Mouse (Mus musculus) ES-E14 (cell line): ENCODE data around the gene Tspyl1. TPM values are rescaled to one million over a fixed set of nuclear protein-coding genes. Genes with fewer than 3 reads are reported as not detected.
A peak's percentile ranks its signal among the peaks of the same experiment; 100 is the strongest.

ENCODE experiments used
- DNase-seq: peaks from one replicate; pipeline ENCODE4 v3.0.0-alpha.2; 2013; ENCODE audit warnings: low read depth, low spot score
- H3K27ac ChIP-seq: 2 replicates; pipeline ENCODE4 v1.5.1; 2012; ENCODE audit warnings: low read depth, mild to moderate bottlenecking, low read length, moderate library complexity, mixed read lengths; ENCODE audit not compliant: poor library complexity, insufficient read depth, severe bottlenecking
- H3K36me3 ChIP-seq: 2 replicates; pipeline ENCODE4 v1.6.1; 2012; ENCODE audit warnings: mild to moderate bottlenecking, low read length, moderate library complexity, mixed read lengths; ENCODE audit not compliant: control insufficient read depth, poor library complexity, insufficient read depth, severe bottlenecking
- H3K4me1 ChIP-seq, 2 experiments: fragments of 150-350 bp in 1 of 2; sonication (generic) in 1 of 2; 2 replicates each; pipeline ENCODE4 v1.6.1; 2012; ENCODE audit warnings: low read length in 2 of 2, mild to moderate bottlenecking in 1 of 2, mixed read lengths in 1 of 2; ENCODE audit not compliant: control insufficient read depth in 2 of 2, insufficient read depth in 2 of 2, poor library complexity in 1 of 2
- H3K4me3 ChIP-seq, 2 experiments: fragments of 150-350 bp in 1 of 2; sonication (generic) in 1 of 2; 2 replicates each; pipeline ENCODE4 v1.5.1; 2012; ENCODE audit warnings: low read length in 2 of 2, low read depth in 1 of 2, mild to moderate bottlenecking in 1 of 2, mixed read lengths in 1 of 2; ENCODE audit not compliant: insufficient read depth in 1 of 2, poor library complexity in 1 of 2, severe bottlenecking in 1 of 2
- H3K9ac ChIP-seq: 2 replicates; pipeline ENCODE4 v1.6.1; 2012; ENCODE audit warnings: low read depth, mild to moderate bottlenecking, low read length, mixed read lengths; ENCODE audit not compliant: poor library complexity, insufficient read depth, severe bottlenecking
- H3K9me3 ChIP-seq: fragments of 150-350 bp; sonication (generic); 2 replicates; pipeline ENCODE4 v1.6.1; 2012; ENCODE audit warnings: low read depth, mild to moderate bottlenecking, low read length; ENCODE audit not compliant: control insufficient read depth, insufficient read depth
- CHD2 ChIP-seq: IDR thresholded peaks from 2 replicates; pipeline ENCODE4 v1.6.1; 2014; ENCODE audit warnings: mild to moderate bottlenecking, low read depth, low read length, inconsistent platforms
- HCFC1 ChIP-seq: IDR thresholded peaks from 2 replicates; pipeline ENCODE4 v1.6.1; 2012; ENCODE audit warnings: low read length, inconsistent platforms, borderline replicate concordance; ENCODE audit not compliant: insufficient read depth
- MAFK ChIP-seq: IDR thresholded peaks from 2 replicates; pipeline ENCODE4 v1.6.1; 2014; ENCODE audit warnings: mild to moderate bottlenecking, low read depth, low read length, inconsistent platforms; ENCODE audit not compliant: insufficient read depth
- ZC3H11A ChIP-seq: IDR thresholded peaks from 2 replicates; pipeline ENCODE4 v1.6.1; 2012; ENCODE audit warnings: low read depth, mild to moderate bottlenecking, inconsistent platforms, low read length, borderline replicate concordance
- ZNF384 ChIP-seq: IDR thresholded peaks from 2 replicates; pipeline ENCODE4 v1.6.1; 2012; ENCODE audit warnings: low read depth, low read length, inconsistent platforms
- in situ Hi-C, 2 experiments: fragments of 600-800 bp; cut with MboI; formaldehyde crosslinking; loops; one replicate each; pipeline ENCODE4 v1.15.1; 2025; ENCODE audit warnings: low sequenced_read_pairs in 2 of 2, inconsistent platforms in 1 of 2; ENCODE audit not compliant: unreplicated experiment in 2 of 2
- total RNA-seq: library from RNA; depleted of rRNA; stranded (reverse); fragments of 300-350 nt; gene quantifications from 2 replicates; pipeline ENCODE4 v1.2.3, GENCODE M21; 2012

Tspyl1 gene
- total RNA-seq, 1 experiment = 20.9 TPM

GRCm38 (mm10) chr10:34236569-34236968 is 45.4 kb upstream of the Tspyl1 start:
- Histone ChIP-seq H3K4me3 (no peak overlapping the region), H3K27ac (no peak overlapping the region), H3K4me1 (peaks cover 15 to 16% of the 10 kb centered on the region in 2 experiments), H3K9ac (no peak overlapping the region), H3K9me3 (no peaks in the 10 kb centered on the region), H3K36me3 (no peaks in the 10 kb centered on the region)
- TF ChIP-seq HCFC1 = no peak
- TF ChIP-seq MAFK = peak; percentile 52; the same call in 1 of the 2 replicates
- in situ Hi-C loops = no loop called here
- DNase-seq = no peak

GRCm38 (mm10) chr10:34238536-34238935 is 43.5 kb upstream of the Tspyl1 start:
- Histone ChIP-seq H3K36me3 (no peaks in the 10 kb centered on the region), H3K4me3 (peak overlapping the region; percentile 4 to 34; a peak in 3 of 4 replicates), H3K9me3 (no peaks in the 10 kb centered on the region), H3K9ac (peak overlapping the region; percentile 73; the same call in 1 of the 2 replicates), H3K27ac (no peak overlapping the region), H3K4me1 (peaks cover 16% of the 10 kb centered on the region in 2 experiments)
- no peak for TF ChIP-seq CHD2
- no peak for TF ChIP-seq ZNF384
- TF ChIP-seq MAFK = no peak
- TF ChIP-seq ZC3H11A = no peak
- no peak for TF ChIP-seq HCFC1
- no peak for DNase-seq
- in situ Hi-C loops = no loop called here

GRCm38 (mm10) chr10:34244745-34245144 is 37.2 kb upstream of the Tspyl1 start:
- Histone ChIP-seq H3K4me1 (peaks cover 4 to 9% of the 10 kb centered on the region in 2 experiments; a peak in 3 of 4 replicates), H3K36me3 (no peaks in the 10 kb centered on the region), H3K4me3 (no peak overlapping the region), H3K9me3 (no peaks in the 10 kb centered on the region), H3K27ac (no peak overlapping the region), H3K9ac (no peak overlapping the region)
- DNase-seq = no peak
- in situ Hi-C loops = no loop called here
- TF ChIP-seq ZC3H11A (no peak), MAFK (no peak), HCFC1 (no peak), CHD2 (no peak), ZNF384 (no peak)

- no peak overlapping the region for H3K4me3 ChIP-seq
- TF ChIP-seq HCFC1 (no peak), ZNF384 (no peak), CHD2 (no peak), MAFK (no peak), ZC3H11A (no peak)
- peaks cover 4 to 9% of the 10 kb centered on the region in 2 experiments; a peak in 3 of 4 replicates for H3K4me1 ChIP-seq
- in situ Hi-C loops = no loop called here
- DNase-seq = no peak
- H3K9me3 ChIP-seq = no peaks in the 10 kb centered on the region
- no peak overlapping the region for H3K9ac ChIP-seq
- no peak overlapping the region for H3K27ac ChIP-seq
- H3K36me3 ChIP-seq = no peaks in the 10 kb centered on the region
Observed at GRCm38 (mm10) chr10:34246106-34246505, 35.9 kb upstream of the Tspyl1 start.

GRCm38 (mm10) chr10:34247757-34248156 is 34.2 kb upstream of the Tspyl1 start:
- Histone ChIP-seq H3K9ac (no peak overlapping the region), H3K27ac (no peak overlapping the region), H3K36me3 (no peaks in the 10 kb centered on the region), H3K9me3 (no peaks in the 10 kb centered on the region), H3K4me3 (no peak overlapping the region), H3K4me1 (peaks cover 4 to 6% of the 10 kb centered on the region in 2 experiments; a peak in 2 of 4 replicates)
- in situ Hi-C loops = no loop called here
- no peak for TF ChIP-seq HCFC1
- no peak for TF ChIP-seq ZNF384
- TF ChIP-seq ZC3H11A = no peak
- TF ChIP-seq CHD2 = no peak
- TF ChIP-seq MAFK = no peak
- DNase-seq = no peak
